Mouse (Mus musculus) kidney, adult 2 months (tissue): ENCODE data around the gene Homer1.

Experiments used
- CTCF ChIP-seq: fragments of 200-500 bp; conservative IDR thresholded peaks from 2 replicates; pipeline ENCODE4 v1.5.1; 2011; ENCODE audit warnings: low read depth, mild to moderate bottlenecking, control low read depth, low read length, moderate library complexity, mixed read lengths; ENCODE audit not compliant: insufficient read depth, insufficient read length
- POLR2A ChIP-seq: fragments of 200-500 bp; IDR thresholded peaks from one replicate; pipeline ENCODE4 v1.6.1; 2011; ENCODE audit warnings: low read depth, low read length, control low read depth

DNA sequence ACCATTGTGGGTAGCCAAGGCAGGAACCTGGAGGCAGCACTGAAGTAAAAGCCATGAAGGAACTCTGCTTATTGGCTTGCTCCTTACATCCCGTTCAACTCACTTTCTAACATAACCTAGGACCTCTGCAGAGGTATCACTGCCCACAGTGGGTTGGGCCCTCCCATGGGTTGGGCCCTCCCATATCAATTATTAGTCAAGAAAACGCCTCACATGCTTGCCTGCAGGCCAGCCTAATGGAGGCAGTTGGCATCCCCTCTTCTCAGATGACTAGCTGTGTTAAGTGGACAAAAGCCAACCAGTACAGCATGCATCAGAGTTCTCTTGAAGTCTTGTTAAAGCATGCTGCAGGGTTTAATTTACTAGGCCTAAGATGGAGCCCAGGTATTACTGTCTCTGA, 52.6 kb downstream of the Homer1 start:
- TF ChIP-seq CTCF (no peak), POLR2A (no peak)
